Mouse (Mus musculus) neutrophil, adult 5-6 weeks (primary cell): ENCODE measurements around the gene Opn1sw. TPM values are rescaled to one million over a fixed set of nuclear protein-coding genes. Genes with fewer than 3 reads are reported as not detected.
"Not testable (repeated sequence)": the region's sequence is repeated elsewhere in the genome, so short reads cannot be mapped to it uniquely, and the experiment has no call there.

ENCODE experiments used
- ATAC-seq: fragments of 151-379, 151-347 bp; 2 replicates; pipeline ENCODE4 v1.8.0; 2017; ENCODE audit warnings: mild to moderate bottlenecking, moderate TSS enrichment; ENCODE audit not compliant: insufficient number of reproducible peaks, poor library complexity, low FRiP score, severe bottlenecking; ENCODE audit errors: extremely low read depth
- total RNA-seq: library from RNA; stranded (forward); fragments of 200-1000 nt; gene quantifications from 2 replicates; pipeline ENCODE4 v1.2.3, GENCODE M21; 2017

Opn1sw gene
- total RNA-seq, 1 experiment from 2014 or later, result not detected

DNA sequence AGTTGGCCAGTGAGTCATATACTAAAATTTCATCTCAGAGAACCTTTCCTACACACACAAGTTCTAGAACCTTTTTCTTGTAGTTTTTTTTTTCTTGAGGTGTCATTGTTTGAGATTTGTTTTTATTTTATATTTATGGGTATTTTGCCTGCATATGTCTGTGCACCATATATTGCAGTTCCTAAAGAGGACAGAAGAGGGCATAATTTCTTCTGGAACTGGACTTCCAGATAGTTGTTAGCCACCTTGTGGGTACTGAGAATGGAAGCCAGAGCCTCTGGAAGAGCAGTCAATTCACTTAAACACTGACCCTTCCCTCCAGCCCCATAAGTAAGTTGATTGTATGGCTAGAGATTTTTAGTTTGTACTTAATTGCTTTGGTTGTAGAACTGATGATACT, 36.7 kb downstream of the Opn1sw start:
- no peak for ATAC-seq

DNA sequence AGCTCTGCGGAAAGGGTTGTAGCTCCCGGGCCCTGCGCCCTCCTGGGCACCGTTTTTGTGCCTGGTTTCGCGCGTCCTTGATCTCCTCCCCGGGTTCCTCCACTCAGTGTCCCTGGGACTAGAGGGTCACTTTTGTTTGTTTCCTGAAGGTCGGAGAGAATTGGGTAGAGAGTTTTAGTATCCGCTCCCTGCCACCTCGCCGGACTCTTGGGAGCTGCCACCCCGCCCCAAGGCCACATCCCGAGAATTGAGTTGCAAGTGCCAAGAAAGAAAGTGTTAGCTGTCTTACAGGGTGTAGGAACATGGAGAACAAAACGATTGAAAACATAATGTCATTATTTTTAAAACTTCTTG, 39.9 kb downstream of the Opn1sw start:
- no peak for ATAC-seq

DNA sequence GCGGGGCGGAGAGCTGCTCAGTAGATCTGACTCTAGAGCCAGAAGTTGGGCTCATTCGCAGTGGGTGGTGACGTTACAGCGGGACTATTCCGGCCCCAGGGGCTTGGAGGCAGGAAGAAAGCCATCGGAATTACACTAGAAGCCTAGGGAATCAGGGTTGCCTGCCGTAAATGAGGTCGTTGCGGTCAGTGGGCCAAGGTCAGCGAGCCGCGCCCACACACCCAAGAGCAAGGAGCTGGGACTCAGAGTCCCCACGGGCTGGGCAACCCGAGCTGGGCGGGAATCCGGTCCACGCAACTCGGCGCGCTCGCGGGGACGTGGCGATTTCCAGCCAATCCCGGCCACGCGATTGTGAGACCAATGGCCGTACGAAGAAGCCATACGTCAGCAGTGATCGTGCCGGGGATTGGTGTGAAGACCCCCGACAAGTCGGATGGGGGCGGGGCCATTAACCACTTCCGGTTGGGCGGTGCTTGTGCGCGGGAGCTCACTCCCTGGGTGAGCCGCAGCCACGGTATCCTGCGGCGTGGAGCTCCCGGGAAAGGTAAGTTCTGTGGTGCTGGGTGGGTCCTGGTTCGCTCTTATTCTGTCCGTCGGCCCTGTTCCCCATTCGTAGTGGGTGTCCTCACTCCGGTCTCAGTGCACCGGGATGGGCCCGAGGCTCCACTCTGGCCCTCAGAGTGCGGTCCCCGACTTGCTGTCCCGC, 40.5 kb downstream of the Opn1sw start, which contains the start of gene Calu:
Gene Calu (plus strand): TSS at position 405 of the 706 bp plus-strand sequence.
- ATAC-seq, result peak; percentile 97

DNA sequence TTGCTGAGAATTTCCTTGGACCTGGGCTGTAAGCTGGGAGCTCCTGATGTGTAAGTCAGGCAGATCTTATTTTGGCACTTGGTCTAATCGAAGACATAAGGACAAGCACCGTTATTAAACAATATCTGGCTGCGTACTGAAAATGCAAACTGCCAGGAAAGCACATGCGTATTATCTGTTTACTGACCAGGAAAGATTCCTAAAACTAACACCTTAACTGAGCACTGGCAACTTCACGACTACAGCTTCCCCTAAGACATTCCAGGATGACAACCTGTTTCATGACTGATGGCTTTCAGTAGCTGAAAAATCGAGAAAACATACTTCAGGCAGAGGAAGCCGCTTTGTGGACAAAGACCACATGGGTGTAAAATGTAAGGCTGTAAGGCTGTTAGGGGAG, 41.1 kb downstream of the Opn1sw start:
- no peak for ATAC-seq

DNA sequence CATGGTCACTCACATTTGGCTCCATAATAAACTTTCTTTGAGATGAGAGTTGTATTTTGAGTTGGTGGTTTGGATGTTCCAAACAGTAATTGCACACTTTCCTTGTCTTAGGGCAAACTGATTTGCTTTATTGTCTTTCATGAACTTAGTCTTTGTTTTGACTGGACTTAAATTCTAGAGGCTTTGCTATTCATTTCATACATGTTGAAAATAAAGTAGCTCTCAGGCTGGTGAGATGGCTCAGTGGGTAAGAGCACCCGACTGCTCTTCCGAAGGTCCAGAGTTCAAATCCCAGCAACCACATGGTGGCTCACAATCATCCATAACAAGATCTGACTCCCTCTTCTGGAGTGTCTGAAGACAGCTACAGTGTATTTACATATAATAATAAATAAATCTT, 41.8 kb downstream of the Opn1sw start:
- ATAC-seq, result not testable (repeated sequence)

DNA sequence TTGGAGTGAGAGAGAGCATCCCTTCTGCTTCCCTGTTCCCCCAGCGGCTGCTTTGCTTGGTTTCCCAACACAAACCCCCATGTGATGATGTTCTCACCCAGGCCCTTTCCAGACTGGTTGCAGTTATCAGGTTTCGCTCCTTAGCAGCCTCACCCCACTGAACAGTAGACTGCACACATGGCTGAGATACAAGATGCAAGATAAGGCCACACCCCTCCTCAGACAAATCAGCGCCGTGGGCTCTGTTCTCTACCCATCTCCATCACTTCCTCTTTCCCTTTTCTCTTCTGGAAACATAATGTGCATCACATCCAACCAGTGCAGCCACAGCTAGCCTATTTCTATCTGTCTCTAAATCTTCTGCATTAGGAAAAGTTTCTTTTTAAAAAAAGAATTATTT, 58.8 kb downstream of the Opn1sw start:
- ATAC-seq, result no peak

DNA sequence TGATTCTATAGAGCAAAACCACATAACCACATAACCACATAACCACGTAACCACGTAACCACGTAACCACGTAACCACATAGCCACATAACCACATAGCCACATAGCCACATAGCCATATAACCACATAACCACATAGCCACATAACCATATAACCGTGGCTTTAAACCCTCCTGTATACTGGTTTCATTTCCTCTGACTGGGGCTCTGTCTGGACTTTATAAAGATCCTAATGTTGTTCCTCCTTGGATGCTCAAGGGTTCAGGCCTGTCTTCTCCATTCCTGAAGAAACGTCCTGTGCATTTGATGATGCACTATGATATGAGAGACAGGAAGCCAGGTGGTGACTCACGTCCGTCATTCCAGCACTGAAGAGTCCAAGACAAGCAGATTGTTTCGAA, 61.3 kb downstream of the Opn1sw start:
- no peak for ATAC-seq

Other genes starting within 250 kb of the Opn1sw start
- gene Rbm28, start 223.5 kb downstream of the Opn1sw start, total RNA-seq, result 55.6 and 67.9 TPM in 2 replicates
- not detected in 2 replicates for gene Prrt4, start 208.9 kb downstream of the Opn1sw start, total RNA-seq
- 17.1 and 18.2 TPM in 2 replicates for gene Impdh1, start 172.1 kb downstream of the Opn1sw start, total RNA-seq
- 1.7 and 4.4 TPM in 2 replicates for gene Hilpda, start 116.0 kb downstream of the Opn1sw start, total RNA-seq
- 1.4 TPM in 1 of 2 replicates, not detected in the other for gene Fam71f2, start 108.9 kb downstream of the Opn1sw start, total RNA-seq
- not detected in 2 replicates for gene Fam71f1, start 69.3 kb downstream of the Opn1sw start, total RNA-seq
- 53.7 and 63.9 TPM in 2 replicates for gene Calu, start 40.4 kb downstream of the Opn1sw start, total RNA-seq
- 0.49 TPM in 1 of 2 replicates, not detected in the other for gene Ccdc136, start 7.8 kb upstream of the Opn1sw start, total RNA-seq
- gene Flnc, start 44.8 kb upstream of the Opn1sw start, total RNA-seq, result not detected in 2 replicates
- 99.2 and 132 TPM in 2 replicates for gene Atp6v1f, start 79.2 kb upstream of the Opn1sw start, total RNA-seq
- 5.1 and 7.6 TPM in 2 replicates for gene Atp6v1fnb, start 83.0 kb upstream of the Opn1sw start, total RNA-seq
- gene Kcp, start 119.5 kb upstream of the Opn1sw start, total RNA-seq, result 0.12 TPM in 1 of 2 replicates, not detected in the other
- gene Irf5, start 138.2 kb upstream of the Opn1sw start, total RNA-seq, result 154 and 179 TPM in 2 replicates
- 82.1 and 95.6 TPM in 2 replicates for gene Tnpo3, start 221.4 kb upstream of the Opn1sw start, total RNA-seq